Mouse (Mus musculus): ENCODE measurements around the gene Irgc1. TPM values are rescaled to one million over a fixed set of nuclear protein-coding genes. Genes with fewer than 3 reads are reported as not detected.

The Irgc1 gene
- polyA plus RNA-seq, 1 experiment from 2014 or later: not detected

DNA sequence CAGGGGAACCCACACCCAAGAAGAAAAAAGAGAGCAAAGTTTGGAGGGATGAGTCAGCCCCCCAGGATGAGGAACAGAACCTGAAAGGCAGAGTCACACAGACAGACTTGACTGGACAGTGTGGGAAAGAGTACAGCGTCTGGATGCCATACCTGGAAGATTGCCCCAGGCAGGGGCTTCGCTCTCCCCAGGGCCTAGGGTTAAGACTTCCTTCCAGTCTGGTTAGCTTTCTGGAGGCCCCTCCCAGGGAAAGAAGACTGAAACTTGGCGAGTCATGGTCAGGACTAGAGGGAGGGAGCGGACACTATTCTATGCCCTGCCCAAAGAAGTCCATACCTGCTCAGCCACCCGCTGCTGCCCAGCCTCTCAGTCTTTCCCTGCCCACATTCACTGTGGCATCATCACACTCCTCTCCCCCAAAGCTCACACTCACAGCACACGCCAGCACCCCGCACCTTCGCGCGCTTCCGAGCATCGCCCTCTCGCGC, 28.9 kb upstream of the Irgc1 start:
- ATAC-seq (ENCODE audit: borderline replicate concordance, extremely low read depth, low FRiP score, low TSS enrichment): peak; percentile 30; the same call in 1 of the 2 replicates
- Histone ChIP-seq H3K36me3 (no peaks in the 10 kb centered on the region), H3K27me3 (peaks cover 53% of the 10 kb centered on the region), H3K9ac (peak overlapping the region; percentile 37; the same call in 1 of the 2 replicates), H3K27ac (no peak overlapping the region), H3K4me2 (peak overlapping the region; percentile 93), H3K4me1 (peaks cover 11% of the 10 kb centered on the region), H3K9me3 (no peaks in the 10 kb centered on the region), H3K4me3 (peak overlapping the region; percentile 60)
- 13% methylated on average over 13 of the region's 14 CpGs for WGBS

DNA sequence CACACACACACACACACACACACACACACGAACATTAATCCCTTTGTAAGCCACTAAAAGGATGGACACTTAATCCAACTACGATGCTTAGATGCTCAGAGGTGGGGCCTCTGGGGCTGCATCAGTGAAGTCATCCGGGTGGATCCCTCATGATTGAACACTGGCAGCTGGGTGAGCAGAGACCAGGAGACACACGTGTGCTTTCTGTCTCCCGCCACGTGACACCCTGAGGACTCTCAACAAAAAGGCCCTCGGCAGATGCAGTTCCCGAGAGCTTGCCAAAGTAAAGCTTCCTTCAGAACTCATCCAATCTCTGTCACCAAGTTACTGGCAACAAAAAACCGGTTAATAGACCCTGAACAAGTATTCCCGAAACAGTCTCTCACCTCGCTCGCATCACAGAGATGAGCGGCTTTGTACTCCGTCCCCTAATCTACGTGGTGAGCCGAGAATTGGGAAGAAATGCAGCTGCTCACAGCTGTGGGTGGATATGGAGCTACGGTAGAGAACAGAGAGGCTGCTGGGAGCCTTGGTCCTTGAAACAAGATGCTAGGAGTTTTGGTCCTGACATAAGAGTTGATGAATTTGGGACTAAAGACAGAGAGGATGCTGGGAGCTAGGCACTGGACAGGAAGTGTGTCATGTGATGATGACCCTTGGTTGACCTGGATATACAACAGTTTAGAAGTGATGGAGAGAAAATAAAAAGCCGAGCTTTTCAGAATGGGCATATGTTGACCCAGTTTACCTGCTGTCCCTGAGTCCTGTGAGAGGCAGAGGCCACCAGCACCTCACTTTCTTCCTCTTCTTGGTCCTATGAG, 28.2 kb upstream of the Irgc1 start:
- no peak for ATAC-seq (ENCODE audit: borderline replicate concordance, extremely low read depth, low FRiP score, low TSS enrichment)
- Histone ChIP-seq H3K4me1 (peaks cover 11% of the 10 kb centered on the region), H3K9ac (no peak overlapping the region), H3K9me3 (no peaks in the 10 kb centered on the region), H3K27ac (no peak overlapping the region), H3K27me3 (peaks cover 49% of the 10 kb centered on the region), H3K36me3 (0 out of 2 replicates have a peak, but pooled peaks cover under 1% of the 10 kb centered on the region), H3K4me3 (no peak overlapping the region), H3K4me2 (no peak overlapping the region)
- 41% methylated on average over 18 of the region's 18 CpGs for WGBS

DNA sequence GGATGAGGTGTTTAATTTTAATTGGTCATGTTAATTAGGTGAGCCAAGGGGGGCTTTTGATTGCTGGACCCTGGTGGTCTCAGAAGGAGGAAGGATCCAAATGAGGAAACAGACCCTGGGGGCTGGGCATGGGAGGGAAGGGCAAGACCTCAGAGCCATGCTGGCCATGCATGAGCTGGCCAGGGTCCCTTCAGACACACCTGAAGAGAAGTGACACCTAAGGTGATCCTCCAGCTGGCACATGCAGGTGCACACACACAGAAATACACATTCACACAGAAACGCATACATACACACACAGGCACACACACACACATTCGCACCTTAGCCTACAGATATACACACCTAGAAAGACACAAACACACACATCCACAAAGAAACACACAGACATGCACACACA, 27.6 kb upstream of the Irgc1 start:
- Histone ChIP-seq H3K27ac (no peak overlapping the region), H3K9ac (no peak overlapping the region), H3K4me1 (peaks cover 11% of the 10 kb centered on the region), H3K27me3 (peaks cover 43% of the 10 kb centered on the region), H3K36me3 (0 out of 2 replicates have a peak, but pooled peaks cover 6% of the 10 kb centered on the region), H3K4me3 (no peak overlapping the region), H3K4me2 (no peak overlapping the region), H3K9me3 (no peaks in the 10 kb centered on the region)
- 81% methylated on average over 2 of the region's 2 CpGs for WGBS
- ATAC-seq (ENCODE audit: borderline replicate concordance, extremely low read depth, low FRiP score, low TSS enrichment): no peak

DNA sequence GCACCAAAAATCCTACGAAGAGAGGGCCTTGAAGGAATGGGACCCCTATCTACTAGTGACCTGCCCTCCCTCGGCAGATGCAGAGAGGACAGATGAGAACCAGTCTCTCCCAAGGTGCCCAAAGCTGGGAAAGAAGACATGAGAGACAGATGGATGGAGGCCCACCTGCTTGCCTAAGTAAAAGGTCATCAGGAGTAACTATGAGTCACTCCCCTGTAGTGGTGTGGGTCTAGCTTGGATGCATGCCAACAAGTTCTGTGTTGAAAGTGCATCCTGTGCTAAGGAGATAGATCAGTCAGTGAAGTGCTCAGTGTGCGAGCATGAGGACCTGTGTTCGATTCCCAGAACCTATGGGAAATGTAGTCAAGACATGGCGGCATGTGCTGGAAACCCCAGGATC, 26.8 kb upstream of the Irgc1 start:
- Histone ChIP-seq H3K27me3 (peaks cover 35% of the 10 kb centered on the region), H3K27ac (no peak overlapping the region), H3K9ac (no peak overlapping the region), H3K4me2 (no peak overlapping the region), H3K9me3 (no peaks in the 10 kb centered on the region), H3K4me3 (no peak overlapping the region), H3K36me3 (0 out of 2 replicates have a peak, but pooled peaks cover 6% of the 10 kb centered on the region), H3K4me1 (peaks cover 11% of the 10 kb centered on the region)
- no peak for ATAC-seq (ENCODE audit: borderline replicate concordance, extremely low read depth, low FRiP score, low TSS enrichment)
- WGBS: 71% methylated on average over 5 of the region's 5 CpGs

DNA sequence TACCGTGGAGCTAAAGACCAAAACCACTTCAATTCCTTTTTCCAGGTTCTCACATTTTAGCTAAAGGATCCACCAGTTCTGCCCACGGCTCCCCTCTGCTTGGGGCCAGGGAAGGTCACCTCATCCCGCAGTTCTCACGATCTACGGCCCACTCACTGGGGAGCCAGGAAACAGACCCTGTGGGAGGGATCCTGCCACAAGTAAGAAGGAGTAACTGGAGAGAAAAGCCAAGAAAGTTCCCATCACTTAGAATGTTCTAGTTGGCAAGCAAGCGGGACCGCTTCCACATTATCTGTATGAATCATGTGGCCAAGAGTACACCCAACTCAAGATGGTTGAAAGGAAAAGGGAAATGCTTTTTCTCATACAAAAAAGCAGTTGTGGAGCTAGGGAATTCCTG, 24.8 kb upstream of the Irgc1 start:
- peaks cover 11% of the 10 kb centered on the region for H3K4me1 ChIP-seq
- no peak overlapping the region for H3K27ac ChIP-seq
- ATAC-seq (ENCODE audit: borderline replicate concordance, extremely low read depth, low FRiP score, low TSS enrichment): no peak
- H3K36me3 ChIP-seq: peaks cover 13% of the 10 kb centered on the region
- 82% methylated on average over 7 of the region's 7 CpGs for WGBS
- H3K27me3 ChIP-seq: peaks cover 18% of the 10 kb centered on the region
- H3K4me2 ChIP-seq: no peak overlapping the region
- no peak overlapping the region for H3K9ac ChIP-seq
- H3K9me3 ChIP-seq: no peaks in the 10 kb centered on the region
- no peak overlapping the region for H3K4me3 ChIP-seq

DNA sequence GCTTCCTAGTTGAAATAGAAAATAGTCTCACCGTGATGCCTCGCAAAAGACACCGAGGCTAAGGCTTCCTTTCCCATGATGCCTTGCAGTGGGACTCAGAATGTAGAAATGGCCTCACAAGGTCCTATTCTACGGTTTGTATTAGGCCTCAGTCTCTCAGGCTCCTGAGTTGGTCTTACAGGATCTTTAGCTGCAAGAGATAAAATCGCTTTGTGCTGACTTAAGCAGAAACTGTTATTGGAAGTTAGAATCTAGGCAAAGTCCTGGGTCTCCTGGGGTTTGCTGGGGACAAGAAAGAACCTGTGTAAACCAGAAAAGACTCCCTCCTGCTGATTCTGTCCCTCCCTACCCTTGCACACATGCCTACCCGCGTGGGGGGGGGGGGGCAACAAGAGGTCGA, 24.2 kb upstream of the Irgc1 start:
- Histone ChIP-seq H3K9me3 (no peaks in the 10 kb centered on the region), H3K27me3 (peaks cover 13% of the 10 kb centered on the region)

DNA sequence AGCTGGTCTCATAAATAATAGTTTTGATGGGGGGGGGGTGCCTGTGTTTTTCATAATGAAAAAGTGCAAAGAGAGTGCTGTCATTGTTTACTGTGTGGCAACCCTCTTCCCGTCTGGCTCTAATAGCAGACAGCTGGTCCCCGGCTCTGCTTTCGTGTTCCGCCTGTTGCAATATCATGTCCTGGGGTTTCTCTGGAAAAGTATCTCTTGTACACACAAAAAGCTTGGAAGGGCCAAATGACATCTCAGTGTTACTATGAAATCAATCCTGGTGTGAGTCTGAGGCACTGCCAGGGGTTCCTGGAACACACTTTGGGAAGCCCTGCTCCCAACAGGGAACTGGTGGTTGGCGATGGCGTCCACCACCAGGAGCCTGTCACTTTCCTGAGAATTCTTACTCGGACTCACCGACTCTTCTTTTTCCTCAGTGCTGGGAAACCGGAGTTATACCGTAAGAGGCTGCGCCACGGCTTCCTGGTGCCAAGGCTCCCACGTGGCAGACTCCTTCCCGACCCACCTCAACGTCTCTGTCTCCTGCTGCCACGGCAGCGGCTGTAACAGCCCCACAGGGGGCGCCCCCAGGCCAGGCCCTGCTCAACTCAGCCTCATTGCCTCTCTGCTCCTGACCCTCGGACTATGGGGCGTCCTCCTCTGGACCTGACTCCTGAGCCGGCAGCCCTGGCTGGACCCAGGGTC, 22.9 kb upstream of the Irgc1 start:
- no peak overlapping the region for H3K9ac ChIP-seq
- no peak overlapping the region for H3K27ac ChIP-seq
- 58% methylated on average over 21 of the region's 21 CpGs for WGBS
- no peak overlapping the region for H3K4me2 ChIP-seq
- H3K36me3 ChIP-seq: peaks cover 13% of the 10 kb centered on the region
- no peaks in the 10 kb centered on the region for H3K27me3 ChIP-seq
- ATAC-seq (ENCODE audit: borderline replicate concordance, extremely low read depth, low FRiP score, low TSS enrichment): no peak
- H3K9me3 ChIP-seq: no peaks in the 10 kb centered on the region
- no peak overlapping the region for H3K4me3 ChIP-seq
- H3K4me1 ChIP-seq: no peaks in the 10 kb centered on the region

More for the DNA sequence above, 24.2 kb upstream of the Irgc1 start:
- WGBS: 81% methylated on average over 8 of the region's 8 CpGs
- Histone ChIP-seq H3K4me3 (no peak overlapping the region), H3K4me1 (peaks cover 7% of the 10 kb centered on the region), H3K36me3 (peaks cover 13% of the 10 kb centered on the region), H3K9ac (no peak overlapping the region), H3K27ac (no peak overlapping the region), H3K4me2 (no peak overlapping the region)
- no peak for ATAC-seq (ENCODE audit: borderline replicate concordance, extremely low read depth, low FRiP score, low TSS enrichment)

DNA sequence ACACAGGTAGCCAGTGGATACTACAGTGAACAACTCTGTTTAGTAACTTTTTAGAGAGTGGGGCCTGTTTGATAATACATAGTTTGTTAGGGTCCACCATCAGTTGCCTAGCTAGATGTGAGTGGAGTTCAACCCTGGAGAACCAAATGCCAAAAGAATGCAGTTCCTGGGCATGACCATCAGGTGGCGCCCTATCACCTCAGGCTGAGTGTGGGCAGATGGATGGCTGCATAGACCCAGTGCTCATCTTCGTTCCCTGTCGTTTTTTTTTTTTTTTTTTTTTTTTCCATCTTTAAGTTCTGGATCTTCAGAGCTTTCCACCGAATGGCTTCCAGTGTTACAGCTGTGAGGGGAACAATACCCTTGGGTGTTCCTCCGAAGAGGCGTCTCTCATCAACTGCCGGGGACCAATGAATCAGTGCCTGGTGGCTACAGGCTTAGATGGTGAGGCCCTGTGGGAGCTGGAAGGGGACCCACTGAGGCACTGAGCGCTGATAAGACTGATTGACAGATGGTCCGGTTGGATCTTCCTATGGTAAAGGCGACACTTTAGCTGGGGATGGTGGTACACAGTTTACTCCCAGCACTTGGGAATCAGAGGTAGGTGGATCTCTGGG, 21.9 kb upstream of the Irgc1 start:
- Histone ChIP-seq H3K4me3 (no peak overlapping the region), H3K36me3 (peaks cover 20% of the 10 kb centered on the region), H3K9me3 (no peaks in the 10 kb centered on the region), H3K4me1 (no peaks in the 10 kb centered on the region), H3K27ac (no peak overlapping the region), H3K9ac (no peak overlapping the region), H3K4me2 (no peak overlapping the region), H3K27me3 (no peaks in the 10 kb centered on the region)
- WGBS: 59% methylated on average over 10 of the region's 10 CpGs
- no peak for ATAC-seq (ENCODE audit: borderline replicate concordance, extremely low read depth, low FRiP score, low TSS enrichment)

DNA sequence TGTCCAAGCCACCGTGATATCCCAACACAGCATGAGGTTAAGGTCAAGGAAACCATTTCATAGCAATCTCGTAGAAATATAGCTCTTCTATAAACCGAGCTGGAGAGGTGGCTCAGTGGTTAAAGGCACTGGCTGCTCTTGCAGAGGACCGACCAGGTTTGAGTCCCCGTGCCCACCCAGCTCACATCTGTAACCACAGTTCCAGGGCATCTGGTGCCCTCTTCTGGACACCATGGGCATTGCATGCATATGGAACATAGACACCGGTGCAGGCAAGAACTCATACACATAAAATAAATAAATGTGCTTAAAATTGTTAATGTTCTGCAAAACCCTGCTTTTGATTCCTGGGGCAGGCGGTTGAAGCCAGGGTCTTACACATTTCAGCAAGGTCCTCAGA, 20.8 kb upstream of the Irgc1 start:
- Histone ChIP-seq H3K4me1 (no peaks in the 10 kb centered on the region), H3K9ac (no peak overlapping the region), H3K4me2 (no peak overlapping the region), H3K27me3 (no peaks in the 10 kb centered on the region), H3K27ac (no peak overlapping the region), H3K9me3 (no peaks in the 10 kb centered on the region), H3K4me3 (no peak overlapping the region), H3K36me3 (peaks cover 21% of the 10 kb centered on the region)
- ATAC-seq (ENCODE audit: borderline replicate concordance, extremely low read depth, low FRiP score, low TSS enrichment): no peak
- WGBS: 72% methylated on average over 7 of the region's 7 CpGs

DNA sequence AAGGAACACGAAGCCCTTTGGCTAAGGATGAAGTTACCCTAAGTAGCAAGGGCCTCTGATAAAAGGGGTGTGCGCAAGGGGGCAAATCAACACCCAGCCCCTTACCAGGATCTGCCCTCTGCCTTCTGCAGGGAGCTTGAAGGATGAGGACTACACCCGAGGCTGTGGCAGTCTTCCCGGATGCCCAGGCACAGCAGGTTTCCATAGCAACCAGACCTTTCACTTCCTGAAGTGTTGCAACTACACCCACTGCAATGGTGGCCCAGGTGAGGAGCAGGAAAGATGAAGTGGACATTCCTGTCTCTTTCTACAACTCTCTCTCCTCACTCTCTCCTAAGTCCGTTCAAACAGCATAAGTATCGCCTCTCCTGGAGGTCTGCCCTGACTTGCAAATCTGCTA, 20.3 kb upstream of the Irgc1 start:
- H3K27me3 ChIP-seq: no peaks in the 10 kb centered on the region
- no peak overlapping the region for H3K4me2 ChIP-seq
- peaks cover 21% of the 10 kb centered on the region for H3K36me3 ChIP-seq
- H3K4me3 ChIP-seq: no peak overlapping the region
- H3K4me1 ChIP-seq: no peaks in the 10 kb centered on the region
- no peak overlapping the region for H3K9ac ChIP-seq
- H3K27ac ChIP-seq: no peak overlapping the region
- WGBS: 67% methylated on average over 6 of the region's 6 CpGs
- ATAC-seq (ENCODE audit: borderline replicate concordance, extremely low read depth, low FRiP score, low TSS enrichment): no peak
- no peaks in the 10 kb centered on the region for H3K9me3 ChIP-seq

DNA sequence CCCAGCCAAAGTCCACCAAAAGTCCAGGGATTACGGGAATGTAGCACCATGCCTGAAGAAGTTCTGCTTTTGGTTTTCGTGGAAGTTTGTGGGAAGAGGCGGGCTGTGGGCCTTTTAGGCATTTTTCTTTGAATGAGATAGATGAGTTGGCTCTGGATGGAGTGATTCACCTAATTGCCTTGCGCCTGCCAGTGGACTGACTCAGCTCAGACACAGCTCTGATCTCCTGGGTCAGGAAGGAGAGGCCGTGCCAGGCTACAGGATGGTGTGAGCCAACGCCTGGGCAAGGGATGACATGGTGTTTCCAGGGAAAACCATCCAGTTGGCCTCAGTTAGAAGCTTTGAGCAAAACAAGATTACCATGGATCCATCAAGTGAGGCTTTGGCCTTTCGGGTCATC, 18.3 kb upstream of the Irgc1 start:
- Histone ChIP-seq H3K4me3 (no peak overlapping the region), H3K4me2 (no peak overlapping the region), H3K36me3 (peaks cover 20% of the 10 kb centered on the region), H3K4me1 (no peaks in the 10 kb centered on the region), H3K9me3 (no peaks in the 10 kb centered on the region), H3K9ac (no peak overlapping the region), H3K27ac (no peak overlapping the region), H3K27me3 (no peaks in the 10 kb centered on the region)
- 93% methylated on average over 7 of the region's 7 CpGs for WGBS
- no peak for ATAC-seq (ENCODE audit: borderline replicate concordance, extremely low read depth, low FRiP score, low TSS enrichment)

DNA sequence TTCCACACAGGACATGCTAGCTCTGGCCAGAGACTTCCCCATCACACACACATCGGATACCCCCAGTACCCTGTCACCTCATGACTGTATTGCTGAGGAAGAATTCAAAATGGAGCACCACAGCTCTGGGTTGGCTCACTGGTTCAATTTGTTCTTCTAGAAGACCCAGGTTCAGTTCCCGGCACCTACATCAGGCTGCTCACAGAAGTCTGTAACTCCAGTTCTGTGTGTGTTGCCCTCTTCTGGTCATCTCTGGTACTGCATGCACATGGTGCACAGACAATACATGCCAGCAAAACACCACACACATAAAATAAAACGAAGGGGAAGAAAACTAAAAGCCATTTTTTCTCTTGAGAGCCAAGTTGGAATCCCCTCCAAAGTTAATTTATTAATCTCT, 17.0 kb upstream of the Irgc1 start:
- H3K27ac ChIP-seq: no peak overlapping the region
- ATAC-seq (ENCODE audit: borderline replicate concordance, extremely low read depth, low FRiP score, low TSS enrichment): no peak
- no peak overlapping the region for H3K4me2 ChIP-seq
- peaks cover 15% of the 10 kb centered on the region for H3K36me3 ChIP-seq
- no peaks in the 10 kb centered on the region for H3K9me3 ChIP-seq
- H3K4me1 ChIP-seq: no peaks in the 10 kb centered on the region
- H3K9ac ChIP-seq: no peak overlapping the region
- no peak overlapping the region for H3K4me3 ChIP-seq
- 88% methylated on average over 3 of the region's 3 CpGs for WGBS
- H3K27me3 ChIP-seq: no peaks in the 10 kb centered on the region
